Mouse (Mus musculus): ENCODE results near the gene Atp8a1.

The Atp8a1 gene

DNA sequence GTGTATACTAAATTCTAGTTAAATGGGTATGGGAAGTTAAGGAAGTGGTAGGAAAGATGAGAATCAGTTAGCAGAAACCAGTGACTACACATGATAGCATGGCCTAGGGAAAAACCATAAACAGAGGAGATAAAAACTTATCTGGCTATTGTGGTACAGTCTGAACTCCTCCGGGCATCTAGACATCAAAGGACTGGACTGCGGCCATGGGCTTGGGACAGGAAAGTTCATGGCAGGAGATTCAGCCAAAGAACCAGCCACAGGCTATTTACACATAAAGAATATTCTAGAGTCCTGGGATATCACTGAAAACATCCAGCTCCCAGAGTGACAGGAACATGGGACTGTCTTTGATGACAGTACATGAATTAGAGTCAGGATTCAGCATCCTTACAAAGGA is 73.0 kb downstream of the Atp8a1 start:
- DNase-seq (ENCODE audit: extremely low spot score, low spot score): no peak

DNA sequence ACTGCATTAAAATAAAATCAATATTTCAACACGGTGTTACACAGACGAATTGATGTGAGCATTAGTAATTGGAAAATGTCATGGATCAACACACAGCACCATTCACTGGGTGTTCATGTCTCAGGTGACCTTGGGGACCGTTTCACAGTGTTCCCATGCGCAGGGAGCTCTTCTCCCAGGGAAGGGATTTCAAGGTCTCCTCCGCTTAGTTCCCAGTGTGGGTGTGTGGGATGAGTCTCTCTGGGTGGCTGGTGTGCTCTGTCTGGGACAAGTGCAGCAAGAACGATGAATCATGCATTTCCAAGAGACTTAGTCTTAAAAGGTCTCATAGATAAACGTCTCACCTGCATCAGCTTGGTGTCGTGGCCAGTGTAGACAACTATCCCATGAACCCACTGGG is 78.5 kb downstream of the Atp8a1 start:
- DNase-seq (ENCODE audit: extremely low spot score, low spot score): no peak

- no peak for DNase-seq (ENCODE audit: extremely low spot score, low spot score)
Measured at GRCm38 (mm10) chr5:67764798-67765197, 82.4 kb downstream of the Atp8a1 start.

DNA sequence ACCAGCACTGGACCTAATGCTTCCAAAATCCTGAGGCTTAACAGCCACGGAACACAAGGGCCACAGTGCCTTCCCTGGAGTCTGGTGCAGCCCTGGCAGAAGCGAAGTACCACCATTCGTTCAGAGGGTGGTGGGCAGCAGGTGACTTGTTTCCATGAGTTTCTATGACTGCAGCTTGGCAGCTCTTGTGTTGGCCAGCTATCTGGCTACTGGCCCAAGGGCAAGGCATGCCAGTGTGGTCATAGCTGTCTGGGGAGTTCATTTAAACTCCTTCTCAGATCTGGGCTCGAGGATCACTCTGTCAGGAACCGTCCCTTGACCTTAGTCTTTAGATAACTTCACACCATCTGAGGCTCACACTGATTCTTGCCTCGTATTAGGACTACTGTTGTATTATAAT is 89.1 kb downstream of the Atp8a1 start:
- no peak for DNase-seq (ENCODE audit: extremely low spot score, low spot score)

DNA sequence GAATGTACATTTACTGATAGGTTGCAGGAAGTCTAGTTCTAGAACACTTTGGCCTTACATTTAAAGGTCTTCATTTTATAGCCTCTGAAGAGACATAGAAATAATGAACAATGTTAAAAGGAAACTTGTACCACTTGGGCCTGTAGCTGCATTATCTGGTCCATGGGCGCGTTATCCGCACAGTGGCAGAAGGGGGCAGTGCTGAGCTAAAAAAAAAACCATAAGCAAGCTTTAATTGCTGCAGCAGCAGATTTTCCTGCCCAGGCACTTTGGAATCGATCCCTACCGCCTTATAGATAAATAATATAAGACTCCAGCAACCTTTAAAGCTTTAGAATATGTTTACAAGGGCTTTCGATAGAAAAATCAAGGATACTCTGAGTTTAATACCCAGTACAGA is 91.1 kb downstream of the Atp8a1 start:
- DNase-seq (ENCODE audit: extremely low spot score, low spot score): no peak

GRCm38 (mm10) chr5:67753057-67753456 is 94.2 kb downstream of the Atp8a1 start:
- DNase-seq (ENCODE audit: extremely low spot score, low spot score): no peak

DNA sequence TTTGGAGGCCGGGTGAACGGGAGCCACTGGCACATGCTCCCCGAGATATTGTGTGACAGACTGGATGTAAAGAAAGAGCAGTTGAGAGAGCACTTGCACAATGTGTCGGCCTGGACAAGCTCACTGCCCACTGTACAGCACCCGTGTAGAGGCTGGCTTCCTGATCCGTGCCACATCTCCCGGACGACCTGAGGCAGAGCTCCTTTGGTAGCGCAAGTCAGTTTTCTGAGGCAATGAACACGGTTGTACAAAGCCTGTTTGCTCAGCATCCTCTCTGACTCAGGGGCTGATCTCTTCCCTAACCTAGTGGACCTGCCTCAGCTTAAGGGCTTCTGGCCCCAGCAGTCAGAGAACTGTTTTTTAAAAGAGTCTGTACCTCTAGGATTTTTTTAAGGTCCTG is 94.6 kb downstream of the Atp8a1 start:
- no peak for DNase-seq (ENCODE audit: extremely low spot score, low spot score)

GRCm38 (mm10) chr5:67752007-67752406 is 95.2 kb downstream of the Atp8a1 start:
- peak; percentile 45 for DNase-seq (ENCODE audit: extremely low spot score, low spot score)

GRCm38 (mm10) chr5:67739261-67739660 is 108.0 kb downstream of the Atp8a1 start:
- DNase-seq (ENCODE audit: extremely low spot score, low spot score): no peak

- DNase-seq (ENCODE audit: extremely low spot score, low spot score): no peak
Measured at GRCm38 (mm10) chr5:67738133-67738532, 109.1 kb downstream of the Atp8a1 start.

DNA sequence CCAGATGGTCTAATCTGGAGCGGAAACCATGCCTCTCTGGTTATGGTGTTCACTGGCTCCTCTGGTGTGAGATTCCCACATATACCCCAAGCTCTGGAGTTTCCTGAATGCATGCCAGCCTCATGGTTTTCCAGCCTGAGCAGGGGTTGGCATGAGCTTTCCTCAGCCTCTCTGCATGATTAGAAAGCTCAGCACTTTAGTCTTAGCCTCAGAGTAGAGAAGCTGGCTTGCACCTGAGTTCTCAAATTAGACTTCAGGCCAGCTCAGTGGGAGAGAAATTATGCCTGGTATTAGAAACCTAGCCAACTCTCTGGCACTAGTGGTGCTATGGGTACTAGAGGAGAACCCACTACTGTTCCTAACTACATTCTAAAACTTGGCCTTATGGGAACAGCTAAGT is 111.5 kb downstream of the Atp8a1 start:
- no peak for DNase-seq (ENCODE audit: extremely low spot score, low spot score)

DNA sequence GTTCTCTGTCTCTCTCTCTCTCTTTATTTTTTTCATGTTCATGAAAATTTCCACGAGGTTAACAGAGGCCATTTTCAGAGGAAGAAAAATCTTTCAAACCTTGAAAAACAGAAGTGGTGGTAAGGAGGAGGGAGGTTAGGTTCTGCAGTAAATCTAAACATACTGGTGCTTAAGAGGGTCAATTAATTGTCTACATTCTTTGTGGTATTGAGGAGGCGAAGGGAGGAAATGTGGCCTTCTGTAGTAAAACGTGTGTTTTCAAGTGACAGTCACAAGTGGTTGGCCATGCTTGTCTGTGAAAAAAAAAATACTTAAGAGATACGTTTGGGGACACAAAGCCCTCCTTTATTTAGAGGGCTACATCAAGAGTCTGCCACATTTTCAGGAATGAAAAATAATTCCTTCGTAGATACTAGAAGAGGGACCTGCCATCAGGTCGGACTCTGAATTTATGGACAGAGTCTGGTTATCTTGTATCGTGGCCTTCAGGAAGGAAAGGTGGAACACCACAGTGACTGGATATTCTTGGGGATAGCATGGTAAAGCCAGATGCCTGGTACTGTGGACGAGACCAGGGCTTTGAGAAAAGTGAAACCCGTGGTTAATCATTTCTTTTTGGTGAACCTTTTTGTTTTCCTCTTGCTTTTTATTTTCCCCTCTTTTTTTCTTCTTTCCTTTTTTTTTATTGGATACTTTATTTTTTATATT is 113.5 kb downstream of the Atp8a1 start:
- no peak for DNase-seq (ENCODE audit: extremely low spot score, low spot score)

- no peak for DNase-seq (ENCODE audit: extremely low spot score, low spot score)
Measured at GRCm38 (mm10) chr5:67733150-67733549, 114.1 kb downstream of the Atp8a1 start.

DNA sequence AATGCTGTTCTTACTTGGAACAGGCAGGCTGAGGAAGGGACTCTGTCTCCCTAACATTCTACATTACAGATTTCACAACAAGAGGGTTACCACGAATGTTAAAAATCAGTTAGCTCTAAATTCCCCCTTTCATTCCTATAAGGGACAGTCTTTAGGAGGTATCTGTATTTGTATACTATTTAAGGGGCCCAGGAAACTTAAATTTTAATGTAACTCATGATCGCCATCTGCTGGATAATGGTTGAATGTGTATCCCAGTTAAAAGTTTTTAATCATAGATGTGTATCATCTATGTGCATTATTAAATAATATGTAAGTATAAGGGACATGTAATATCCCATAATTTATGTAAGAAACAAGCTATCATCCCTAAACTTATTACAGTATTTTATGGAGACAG is 119.5 kb downstream of the Atp8a1 start:
- no peak for DNase-seq (ENCODE audit: extremely low spot score, low spot score)

DNA sequence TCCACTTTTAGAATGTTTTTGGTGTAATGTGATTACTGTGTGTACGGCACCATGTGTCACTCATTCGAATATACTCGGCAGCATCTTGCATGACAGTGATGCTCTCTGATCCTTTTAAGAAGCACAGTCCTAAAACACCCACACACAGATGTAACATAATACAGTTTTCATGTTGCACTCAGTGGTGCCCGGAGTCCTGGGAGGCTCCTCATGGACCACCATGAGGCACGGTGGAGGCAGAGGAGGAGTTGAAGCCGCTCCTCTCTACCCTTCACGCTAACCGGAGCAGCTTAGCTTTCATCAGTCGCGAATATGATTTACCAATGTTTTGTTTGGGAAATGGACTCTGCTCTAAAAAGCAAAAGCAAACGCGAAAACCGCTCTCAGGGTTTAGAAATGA is 120.4 kb downstream of the Atp8a1 start:
- no peak for DNase-seq (ENCODE audit: extremely low spot score, low spot score)

DNA sequence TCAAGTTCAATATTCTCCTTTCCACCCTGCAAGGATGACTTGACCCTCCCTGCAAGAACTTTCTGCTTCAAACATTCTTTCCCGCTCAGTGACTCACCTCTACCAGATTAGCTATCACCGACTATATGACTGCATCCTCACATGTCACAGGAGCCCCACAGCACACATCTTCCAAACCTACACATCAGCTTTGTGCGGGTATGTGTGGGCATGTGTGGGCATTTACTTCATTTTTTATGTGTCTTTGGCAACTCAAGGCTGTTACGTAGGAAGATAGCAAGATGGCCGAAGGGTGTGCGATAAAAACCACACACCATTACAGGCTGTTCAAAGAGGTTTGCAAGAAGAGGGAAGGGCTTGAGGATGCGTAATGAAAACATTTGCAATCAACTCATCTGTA is 145.6 kb downstream of the Atp8a1 start:
- DNase-seq (ENCODE audit: extremely low spot score, low spot score): no peak

- no peak for DNase-seq (ENCODE audit: extremely low spot score, low spot score)
Measured at GRCm38 (mm10) chr5:67699418-67699817, 147.8 kb downstream of the Atp8a1 start.

DNA sequence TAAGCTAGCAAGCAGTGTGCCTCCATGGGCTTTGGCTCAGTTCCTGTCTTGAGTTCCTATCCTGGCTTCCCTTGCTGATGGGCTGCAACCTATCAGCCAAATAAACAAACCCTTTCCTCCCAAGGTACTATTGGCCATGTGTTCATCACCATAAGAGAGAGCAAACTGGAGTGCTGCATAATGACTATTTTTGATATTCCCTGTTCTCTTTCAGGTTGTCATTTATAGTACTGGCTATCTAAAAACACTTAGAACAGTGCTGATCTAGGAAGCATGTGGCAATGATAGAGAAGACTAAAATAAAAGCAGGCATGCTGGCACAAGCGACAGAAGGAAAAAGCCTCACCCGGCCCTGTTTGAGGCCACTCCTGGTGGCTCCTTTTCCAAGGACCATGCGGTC is 149.1 kb downstream of the Atp8a1 start:
- no peak for DNase-seq (ENCODE audit: extremely low spot score, low spot score)

DNA sequence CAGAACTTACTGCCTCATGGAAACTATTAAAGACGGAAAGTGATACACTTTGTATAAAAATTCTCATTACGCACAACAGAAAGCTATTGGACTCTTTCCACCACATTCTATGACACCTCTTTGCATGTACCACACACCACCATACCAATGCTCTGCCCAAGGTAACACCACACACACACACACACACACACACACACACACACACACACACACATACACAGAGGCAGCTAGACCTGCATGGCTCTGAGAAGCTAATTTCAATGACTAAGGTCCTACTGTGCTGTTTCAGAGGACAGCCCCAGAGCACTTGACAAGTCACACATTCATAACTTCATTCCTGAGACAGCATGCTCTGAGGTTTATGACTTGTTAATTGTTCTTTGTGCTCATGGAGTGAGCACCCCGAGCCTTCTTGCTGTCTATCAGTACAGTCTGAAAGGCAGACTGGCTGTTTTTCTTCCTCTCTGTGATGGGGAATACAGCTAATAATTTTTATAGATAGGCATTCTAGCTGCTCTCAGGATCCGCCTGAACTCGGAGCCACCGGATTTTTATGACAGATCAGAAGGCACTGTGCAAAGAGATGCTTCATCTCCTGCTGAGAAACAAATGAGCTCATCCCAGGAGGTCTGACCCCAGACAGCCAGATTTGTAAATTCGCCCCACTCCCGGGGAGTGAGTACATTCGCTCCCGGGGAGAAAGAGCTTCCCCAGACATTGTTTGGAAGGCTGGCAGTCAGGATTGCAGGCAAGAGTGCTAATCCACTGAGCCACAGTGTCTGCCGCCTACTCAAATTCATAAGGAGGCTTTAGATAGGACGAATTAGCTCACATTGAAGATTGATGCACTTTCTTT is 150.3 kb downstream of the Atp8a1 start:
- DNase-seq (ENCODE audit: extremely low spot score, low spot score): no peak

- no peak for DNase-seq (ENCODE audit: extremely low spot score, low spot score)
Measured at GRCm38 (mm10) chr5:67695055-67695710, 152.1 kb downstream of the Atp8a1 start.

DNA sequence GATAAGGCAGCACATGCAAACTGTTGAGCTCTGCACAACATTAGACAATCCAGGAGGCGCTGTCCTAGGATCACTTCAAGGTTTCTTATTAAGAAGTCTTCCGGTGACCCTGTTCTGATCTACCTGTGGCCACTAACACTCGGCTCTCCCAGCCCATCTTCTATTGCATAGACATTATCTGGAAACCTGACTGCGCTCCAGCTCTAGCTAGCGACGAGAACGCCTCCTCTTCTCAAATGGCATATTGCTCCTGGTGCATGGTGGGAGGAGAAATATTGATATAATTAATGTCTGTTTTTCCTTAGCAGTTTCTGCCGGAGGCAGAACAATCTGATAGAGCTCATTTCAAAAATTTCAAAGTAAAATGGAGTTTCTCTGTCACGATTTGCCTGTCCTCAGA is 156.9 kb downstream of the Atp8a1 start:
- no peak for DNase-seq (ENCODE audit: extremely low spot score, low spot score)

DNA sequence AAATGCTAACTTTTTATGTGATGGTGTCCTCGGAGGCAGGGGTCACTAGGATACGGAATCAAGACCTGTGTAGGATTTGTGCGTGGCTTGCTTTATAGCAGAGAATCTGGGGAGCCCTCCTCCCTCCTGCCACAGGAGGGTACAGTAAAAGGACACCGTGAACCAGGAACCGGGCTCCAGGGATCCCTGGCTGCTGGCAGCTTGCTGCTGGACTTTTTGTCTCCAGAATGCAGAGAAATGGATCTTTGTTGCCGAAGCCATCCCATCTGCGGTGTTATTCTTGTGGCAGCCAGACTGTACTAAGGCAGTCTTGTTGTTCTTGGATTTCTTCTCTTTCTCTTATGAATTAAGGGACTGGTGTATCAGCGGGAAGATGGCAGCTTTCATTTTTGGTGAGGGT is 159.2 kb downstream of the Atp8a1 start:
- DNase-seq (ENCODE audit: extremely low spot score, low spot score): no peak
